Mouse (Mus musculus) spleen, postnatal 10 days (tissue): ENCODE measurements around the gene Gatad1.
A peak's percentile ranks its signal among the peaks of the same experiment; 100 is the strongest.
"Not testable (repeated sequence)": the region's sequence is repeated elsewhere in the genome, so short reads cannot be mapped to it uniquely, and the experiment has no call there.

Source experiments
- DNase-seq, 2 experiments: peaks; one replicate each; pipeline ENCODE4 v3.0.0; 2021 to 2022; ENCODE audit warnings: low spot score in 2 of 2

Gene Gatad1

GRCm38 (mm10) chr5:3633951-3634350 lies 23.0 kb downstream of the Gatad1 start:
- peak in 1 of 2 experiments; percentile 49 for DNase-seq

- no peak for DNase-seq
Measured at GRCm38 (mm10) chr5:3633315-3633714, 23.7 kb downstream of the Gatad1 start.

DNA sequence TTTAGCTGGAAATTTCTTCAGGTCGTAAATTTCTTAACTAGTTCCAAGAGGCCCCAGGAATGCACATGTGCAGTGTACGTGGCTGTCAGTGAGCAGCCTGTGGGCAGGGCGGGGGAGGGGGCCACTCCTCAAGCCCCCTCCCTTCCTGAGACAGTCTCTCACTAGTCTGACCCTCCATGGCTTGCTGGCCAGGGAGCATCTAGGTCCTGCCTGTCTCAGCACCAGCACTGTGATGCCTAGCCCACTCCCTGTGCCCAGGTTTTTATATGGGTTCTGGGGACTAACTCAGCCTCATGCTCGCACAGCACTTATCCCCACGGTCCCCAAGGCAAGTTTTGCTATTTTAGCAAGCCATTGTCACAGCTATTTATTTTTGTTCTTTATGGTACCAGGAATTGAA lies 24.7 kb downstream of the Gatad1 start:
- DNase-seq, result no peak

GRCm38 (mm10) chr5:3631512-3632271 lies 25.3 kb downstream of the Gatad1 start:
- no peak for DNase-seq

DNA sequence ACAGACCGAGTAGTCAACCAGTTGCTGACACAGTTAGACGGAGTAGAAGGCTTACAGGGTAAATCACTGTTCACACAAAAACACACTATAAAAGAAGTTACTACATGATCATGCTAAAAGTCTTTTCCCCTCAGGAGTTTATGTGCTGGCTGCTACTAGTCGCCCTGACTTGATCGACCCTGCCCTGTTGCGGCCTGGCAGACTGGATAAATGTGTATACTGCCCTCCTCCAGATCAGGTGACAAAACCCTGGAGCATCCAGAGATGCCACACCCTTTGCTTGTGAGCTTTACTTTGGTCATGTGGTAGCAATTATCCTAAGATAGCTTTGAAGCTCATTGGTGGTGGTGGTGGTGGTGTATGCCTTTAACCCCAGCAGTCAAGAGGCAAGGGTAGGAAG lies 26.9 kb downstream of the Gatad1 start:
- no peak for DNase-seq

DNA sequence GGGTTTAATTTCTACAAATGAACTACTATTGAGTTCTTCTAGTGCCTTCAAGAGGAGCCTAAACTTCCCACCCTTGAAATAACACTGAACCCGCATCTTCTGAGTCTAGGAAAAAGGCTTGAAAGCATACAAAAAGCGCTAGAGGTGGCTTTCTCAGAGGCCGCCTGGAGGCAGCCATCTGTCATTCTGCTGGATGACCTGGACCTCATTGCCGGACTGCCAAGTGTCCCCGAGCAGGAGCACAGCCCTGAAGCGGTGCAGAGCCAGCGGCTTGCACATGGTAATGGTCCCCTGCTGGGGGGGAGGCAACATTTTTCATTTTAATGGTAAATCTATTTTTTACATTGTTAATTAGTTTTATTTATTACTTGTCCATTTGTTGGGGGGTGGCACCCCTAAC lies 36.5 kb downstream of the Gatad1 start:
- DNase-seq, result no peak

- not testable (repeated sequence) for DNase-seq
Measured at GRCm38 (mm10) chr5:3611835-3612234, 45.1 kb downstream of the Gatad1 start.

GRCm38 (mm10) chr5:3609241-3609640 lies 47.7 kb downstream of the Gatad1 start:
- no peak for DNase-seq

DNA sequence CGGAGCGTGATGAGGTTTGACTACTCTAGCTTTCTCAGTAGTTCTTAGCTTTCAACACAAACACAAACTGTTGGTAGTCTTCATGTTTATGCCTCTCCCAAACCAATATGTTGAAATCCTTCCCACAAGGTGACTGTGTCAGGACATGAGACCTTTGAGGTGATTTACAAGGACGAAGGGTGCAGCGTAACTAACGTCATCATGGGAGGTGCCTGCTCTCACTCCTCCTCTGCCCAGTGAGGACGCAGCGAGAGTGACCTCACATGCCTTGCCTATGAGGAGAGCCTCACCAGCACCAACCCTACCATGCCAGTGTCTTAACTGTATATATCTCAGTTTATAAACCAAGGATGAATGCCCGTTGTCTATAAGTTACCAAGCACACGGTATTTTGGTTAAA lies 49.9 kb downstream of the Gatad1 start:
- DNase-seq, result no peak

DNA sequence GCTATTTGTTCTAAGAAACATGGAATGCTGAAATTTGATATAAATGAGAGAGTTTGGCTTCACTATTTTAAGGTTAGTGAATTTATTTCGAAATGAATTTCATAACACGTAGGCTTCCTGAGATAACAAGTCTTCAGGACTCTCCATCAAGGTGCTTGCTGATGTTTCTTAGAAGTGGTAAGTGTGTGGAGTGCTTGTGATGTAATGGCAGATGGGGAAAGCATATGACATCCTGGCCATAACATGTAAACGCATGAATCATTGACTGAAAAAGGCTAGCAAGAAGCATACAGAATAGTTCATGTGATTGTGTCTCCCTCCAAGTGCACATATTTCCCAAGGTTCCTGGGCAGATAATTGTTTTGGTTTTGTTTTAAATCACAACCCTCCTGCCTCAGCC lies 56.2 kb downstream of the Gatad1 start:
- no peak for DNase-seq

DNA sequence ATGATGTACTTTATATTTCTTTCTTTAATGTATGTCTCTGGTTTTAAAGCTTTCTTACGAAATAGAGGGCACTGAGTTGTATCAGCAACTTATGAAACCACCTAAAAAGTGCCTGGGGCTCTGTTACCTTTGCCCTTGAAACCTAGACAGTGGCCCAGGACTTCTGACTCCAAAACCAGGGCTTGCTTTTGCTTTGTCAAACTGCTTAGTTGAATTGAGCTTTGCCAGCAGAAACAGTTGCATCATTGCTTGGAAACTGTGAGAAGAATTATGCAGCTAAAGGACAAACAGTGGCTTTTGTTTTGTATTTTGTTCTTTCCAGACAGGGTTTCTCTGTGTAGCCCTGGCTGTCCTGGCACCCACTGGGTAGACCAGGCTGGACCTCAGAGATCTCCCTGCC lies 56.7 kb downstream of the Gatad1 start:
- no peak for DNase-seq

GRCm38 (mm10) chr5:3598766-3599165 lies 58.2 kb downstream of the Gatad1 start:
- no peak for DNase-seq

DNA sequence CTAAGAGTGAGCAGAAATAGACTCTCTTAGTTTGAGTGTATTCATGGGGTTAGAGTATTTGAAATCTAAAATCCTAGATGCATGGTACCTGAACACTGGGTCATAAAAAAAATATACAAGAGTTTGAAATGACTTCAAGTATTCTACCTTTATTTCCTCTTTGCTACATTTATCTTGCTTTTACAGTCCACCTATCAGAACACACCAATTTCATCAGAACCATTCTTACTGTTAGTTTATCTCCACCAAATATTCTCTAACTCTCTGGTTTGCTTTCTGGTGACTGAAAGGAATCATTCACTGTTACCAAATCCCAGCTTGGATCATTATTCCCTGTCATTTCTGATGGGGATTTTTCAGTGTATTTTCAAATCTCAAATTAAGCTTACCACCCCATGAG lies 59.8 kb downstream of the Gatad1 start:
- DNase-seq, result no peak

GRCm38 (mm10) chr5:3596399-3596766 lies 60.6 kb downstream of the Gatad1 start, which contains the start of gene Rbm48:
Gene Rbm48 (minus strand): TSS chr5:3596585.
- peak; percentile 77 to 84 for DNase-seq

GRCm38 (mm10) chr5:3595693-3596398 lies 61.1 kb downstream of the Gatad1 start, which contains the start of gene Pex1:
Gene Pex1 (plus strand): TSS chr5:3596066.
- DNase-seq, result peak; percentile 88 to 94
